Mouse (Mus musculus): ENCODE measurements at regions not wholly inside any gene's neighbourhood (a gene's known extent, or its start where the extent isn't known, plus 50 kb on each side); places are given as distances from the start of the nearest gene placed in this dataset.

DNA sequence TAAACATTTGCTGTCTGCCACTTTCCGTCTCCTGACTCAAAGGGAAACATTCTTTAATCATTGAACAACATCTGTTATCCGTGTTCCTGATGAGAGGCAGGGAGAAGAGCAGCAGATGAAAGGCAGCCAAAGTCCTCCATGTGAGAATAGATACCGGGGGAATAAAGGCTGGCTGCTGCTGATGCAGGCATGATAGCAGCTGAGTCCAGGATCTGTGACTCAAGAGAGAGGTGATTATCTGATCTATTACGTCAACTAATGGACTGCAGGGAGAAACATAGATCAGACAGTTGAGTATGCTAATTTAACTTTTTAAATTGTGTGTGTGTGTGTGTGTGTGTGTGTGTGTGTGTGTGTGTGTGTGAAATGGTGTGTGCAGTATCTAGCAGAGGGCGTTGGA is 1140.0 kb downstream of the Dpp10 start:
- peak; percentile 70 for DNase-seq (ENCODE audit: low spot score)

DNA sequence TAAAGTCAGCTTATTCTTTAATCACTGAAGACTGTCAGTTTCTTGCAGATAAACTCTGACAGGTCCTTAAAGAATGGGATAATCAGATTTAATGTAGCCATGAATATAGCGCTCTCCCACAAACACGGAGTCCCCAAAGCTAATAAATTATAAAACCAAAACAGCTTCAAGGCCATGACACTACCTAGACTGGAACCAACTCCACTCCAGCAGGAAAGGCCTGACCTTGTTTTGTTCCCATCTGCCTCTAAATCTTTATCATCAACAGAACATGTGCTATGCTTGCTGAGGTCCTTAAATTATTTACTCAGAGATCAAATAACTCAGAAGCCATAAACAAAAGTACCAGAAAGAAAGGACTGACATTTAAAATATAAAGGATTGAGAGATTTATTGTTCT is 1156.3 kb downstream of the Dpp10 start:
- DNase-seq (ENCODE audit: low spot score): no peak

DNA sequence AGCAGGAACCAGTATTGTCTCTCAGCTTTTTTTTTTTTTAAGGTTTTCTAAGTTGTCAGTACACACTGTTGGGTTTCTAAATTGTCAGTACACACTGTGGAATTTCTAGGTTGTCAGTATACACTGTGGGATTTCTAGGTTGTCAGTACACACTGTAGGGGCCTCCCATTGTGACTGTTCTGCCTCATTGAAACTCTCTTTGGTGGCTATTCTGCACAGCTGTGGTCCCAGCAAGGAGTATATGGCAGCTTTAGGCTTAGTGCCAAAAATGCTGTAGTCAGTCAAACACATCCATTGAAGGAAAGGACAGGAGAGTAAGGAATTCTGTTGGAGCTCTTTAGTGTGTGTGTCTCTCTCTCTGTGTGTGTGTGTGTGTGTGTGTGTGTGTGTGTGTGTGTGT is 1186.4 kb downstream of the Dpp10 start:
- DNase-seq (ENCODE audit: low spot score): no peak
